Mouse (Mus musculus): ENCODE measurements around the gene Ccdc14. TPM values are rescaled to one million over a fixed set of nuclear protein-coding genes. Genes with fewer than 3 reads are reported as not detected.

The Ccdc14 gene
- polyA plus RNA-seq (2012; rRNA removed; ENCODE audit: low replicate concordance): 1.1 and 2.7 TPM in 2 replicates

GRCm38 (mm10) chr16:34690334-34691144 lies at the start of gene Ccdc14:
Gene Ccdc14 (plus strand): TSS chr16:34690616.

GRCm38 (mm10) chr16:34649621-34650020 lies 40.8 kb upstream of the Ccdc14 start, which contains the start of gene Ropn1:
Gene Ropn1 (plus strand): TSS chr16:34649921.

GRCm38 (mm10) chr16:34745065-34745585 lies 54.7 kb downstream of the Ccdc14 start, which contains the start of gene Mylk:
Gene Mylk (plus strand): TSS chr16:34745210.

Other genes with a start within 250 kb of the Ccdc14 start
- gene Kalrn, start 117.1 kb upstream of the Ccdc14 start, polyA plus RNA-seq (2012; rRNA removed; ENCODE audit: low replicate concordance): 3.1 and 12.5 TPM in 2 replicates
- gene Ropn1, start 40.7 kb upstream of the Ccdc14 start, polyA plus RNA-seq (2012; rRNA removed; ENCODE audit: low replicate concordance): not detected in 2 replicates
- gene Mylk, start 54.6 kb downstream of the Ccdc14 start, polyA plus RNA-seq (2012; rRNA removed; ENCODE audit: low replicate concordance): 134 and 780 TPM in 2 replicates

All from subcutaneous adipose tissue, adult 2 months (tissue).